Mouse (Mus musculus) bone marrow, adult 2 months (tissue): Measurements from ENCODE around the gene Tpst2.

Experiments
- CTCF ChIP-seq: fragments of 200-500 bp; IDR thresholded peaks from 2 replicates; pipeline ENCODE4 v1.5.1; 2011; ENCODE audit warnings: low read length, control low read depth; ENCODE audit not compliant: control insufficient read depth, insufficient read depth
- POLR2A ChIP-seq: fragments of 200-500 bp; IDR thresholded peaks from 2 replicates; pipeline ENCODE4 v1.6.1; 2011; ENCODE audit warnings: low read depth, mild to moderate bottlenecking, control low read depth, low read length, borderline replicate concordance; ENCODE audit not compliant: control insufficient read depth

- TF ChIP-seq POLR2A (no peak), CTCF (no peak)
These were observed 11.2 kb downstream of the Tpst2 start for GRCm38 (mm10) chr5:112287652-112288051.
